In genomic region chr5:139271994-139272554, GRCm38 (mm10) we compare ENCODE assay signal across 17 mouse cellular contexts. TPM values are rescaled to one million over a fixed set of nuclear protein-coding genes. Genes with fewer than 3 reads are reported as not detected.
DNase-seq lines count a peak whose midpoint lies in the region; ATAC-seq and TF ChIP-seq lines count a peak whose summit lies in the region.
"Had no signal": no experiment of that assay in that cellular context is flagged by ENCODE, and none has a peak within 500 bp of the region (broad histone marks: within the 10 kb centered on the region; RNA-seq: fewer than 3 reads in every experiment).

No protein-coding gene starts in this region.

- no peaks in the 10 kb centered on the region for H3K9me3 ChIP-seq in forebrain, embryonic 10.5 days
- no peaks in the 10 kb centered on the region for H3K9me3 ChIP-seq in forebrain, postnatal 0 days (ENCODE audit: low read length)
- H3K9me3 ChIP-seq in lung, embryonic 14.5 days (ENCODE audit: low read depth, low read length), result no peaks in the 10 kb centered on the region
- no peaks in the 10 kb centered on the region for H3K9me3 ChIP-seq in limb, embryonic 13.5 days
- H3K9me3 ChIP-seq: hindbrain, embryonic 15.5 days; limb, embryonic 12.5 days; stomach, embryonic 15.5 days had no signal

- 62% methylated on average over 8 of the region's 8 CpGs for WGBS in forebrain, embryonic 10.5 days
- 61% methylated on average over 8 of the region's 8 CpGs for WGBS in forebrain, postnatal 0 days
- WGBS in lung, embryonic 14.5 days, result 46% methylated on average over 8 of the region's 8 CpGs
- 49% methylated on average over 8 of the region's 8 CpGs for WGBS in limb, embryonic 13.5 days

- no peak for DNase-seq in forebrain, embryonic 10.5 days (ENCODE audit: extremely low spot score, low spot score)
- no peak for DNase-seq in forebrain, postnatal 0 days
- no peak for DNase-seq in lung, embryonic 14.5 days
- DNase-seq in lung, adult 18-20 months, result no peak
- DNase-seq in adrenal gland, postnatal 14 days, result peak; percentile 42
- DNase-seq in spleen, adult 12 weeks (ENCODE audit: low spot score), result no peak
- DNase-seq: B cell, adult 2 months; cerebellum, adult 11-12 months; gastrocnemius, postnatal 14 days; heart, adult 2 months; thymus, adult 2 months had no signal

- peaks cover 26% of the 10 kb centered on the region for H3K4me1 ChIP-seq in forebrain, embryonic 10.5 days
- H3K4me1 ChIP-seq in forebrain, postnatal 0 days (ENCODE audit: insufficient read depth), result no peaks in the 10 kb centered on the region
- peaks cover 13% of the 10 kb centered on the region for H3K4me1 ChIP-seq in lung, embryonic 14.5 days (ENCODE audit: insufficient read depth)
- no peaks in the 10 kb centered on the region for H3K4me1 ChIP-seq in limb, embryonic 13.5 days
- H3K4me1 ChIP-seq: hindbrain, embryonic 15.5 days had no signal

- H3K27me3 ChIP-seq in forebrain, embryonic 10.5 days (ENCODE audit: poor library complexity, severe bottlenecking), result no peaks in the 10 kb centered on the region
- no peaks in the 10 kb centered on the region for H3K27me3 ChIP-seq in forebrain, postnatal 0 days (ENCODE audit: insufficient read depth, low read length)
- no peaks in the 10 kb centered on the region for H3K27me3 ChIP-seq in lung, embryonic 14.5 days (ENCODE audit: insufficient read depth, low read length)
- H3K27me3 ChIP-seq in limb, embryonic 13.5 days, result no peaks in the 10 kb centered on the region
- H3K27me3 ChIP-seq: hindbrain, embryonic 15.5 days; limb, embryonic 12.5 days; stomach, embryonic 15.5 days had no signal

- peak overlapping the region; percentile 40; the same call in 1 of the 2 replicates for H3K27ac ChIP-seq in forebrain, embryonic 10.5 days
- no peak overlapping the region for H3K27ac ChIP-seq in forebrain, postnatal 0 days (ENCODE audit: low read depth, low read length)
- peak overlapping the region; percentile 78 for H3K27ac ChIP-seq in lung, embryonic 14.5 days (ENCODE audit: low read depth)
- H3K27ac ChIP-seq in limb, embryonic 13.5 days, result no peak overlapping the region
- H3K27ac ChIP-seq: heart, adult 2 months; hindbrain, embryonic 15.5 days; limb, embryonic 12.5 days had no signal

- ATAC-seq in forebrain, postnatal 0 days, result no peak
- ATAC-seq in lung, embryonic 14.5 days (ENCODE audit: insufficient read depth), result no peak
- 0 out of 2 replicates have a peak, but pooled peaks have one; percentile 20 for ATAC-seq in limb, embryonic 13.5 days (ENCODE audit: low FRiP score, low read depth)
- ATAC-seq: intestine, postnatal 0 days had no signal

- TF ChIP-seq CTCF in forebrain, postnatal 0 days (IDR thresholded peaks at IDR 0.05; ENCODE audit: low read depth), result no peak
- TF ChIP-seq CTCF in lung, embryonic 14.5 days (IDR thresholded peaks at IDR 0.05; ENCODE audit: low read depth), result no peak

- no peak overlapping the region for H3K4me3 ChIP-seq in forebrain, embryonic 10.5 days
- no peak overlapping the region for H3K4me3 ChIP-seq in forebrain, postnatal 0 days (ENCODE audit: low read depth, low read length)
- H3K4me3 ChIP-seq in lung, embryonic 14.5 days (ENCODE audit: low read depth, low read length), result no peak overlapping the region
- no peak overlapping the region for H3K4me3 ChIP-seq in limb, embryonic 13.5 days
- H3K4me3 ChIP-seq: heart, adult 2 months; hindbrain, embryonic 15.5 days; left cerebral cortex, adult 2 months; limb, embryonic 12.5 days; stomach, embryonic 15.5 days had no signal

- H3K36me3 ChIP-seq in forebrain, embryonic 10.5 days (replicated peaks), result peaks cover 34% of the 10 kb centered on the region
- peaks cover 23% of the 10 kb centered on the region for H3K36me3 ChIP-seq in forebrain, postnatal 0 days (ENCODE audit: insufficient read depth)
- H3K36me3 ChIP-seq in lung, embryonic 14.5 days (ENCODE audit: insufficient read depth), result peaks cover 24% of the 10 kb centered on the region
- peaks cover 27% of the 10 kb centered on the region for H3K36me3 ChIP-seq in limb, embryonic 13.5 days

- H3K4me2 ChIP-seq in forebrain, postnatal 0 days (ENCODE audit: low read depth), result no peak overlapping the region
- 0 out of 2 replicates have a peak overlapping the region, but pooled peaks have one; percentile 4 for H3K4me2 ChIP-seq in lung, embryonic 14.5 days
- H3K4me2 ChIP-seq in limb, embryonic 13.5 days (replicated peaks), result no peak overlapping the region
- H3K4me2 ChIP-seq: hindbrain, embryonic 15.5 days; limb, embryonic 12.5 days; stomach, embryonic 15.5 days had no signal

- H3K9ac ChIP-seq in forebrain, postnatal 0 days, result no peak overlapping the region
- no peak overlapping the region for H3K9ac ChIP-seq in lung, embryonic 14.5 days
- no peak overlapping the region for H3K9ac ChIP-seq in limb, embryonic 13.5 days
- H3K9ac ChIP-seq: hindbrain, embryonic 15.5 days; limb, embryonic 12.5 days; stomach, embryonic 15.5 days had no signal

RNA-seq across cellular contexts. Expression of gene Get4, which starts 19.9 kb away (rescaled TPM):
- 187 and 188 TPM in 2 replicates for polyA plus RNA-seq in forebrain, embryonic 10.5 days (2016; fragmentation: Nextera tagmentation; extraction: Ambion mirVana)
- 46.2 and 48.8 TPM in 2 replicates for total RNA-seq in forebrain, postnatal 0 days (2014; rRNA removed)
- 139 and 156 TPM in 2 replicates for polyA plus RNA-seq in forebrain, postnatal 0 days (2015; fragmentation: Nextera tagmentation; extraction: Ambion mirVana)
- 183 and 185 TPM in 2 replicates for polyA plus RNA-seq in lung, embryonic 14.5 days (2014; fragmentation: Nextera tagmentation; extraction: Ambion mirVana)
- 62.4 and 73.8 TPM in 2 replicates for total RNA-seq in adrenal gland, postnatal 14 days (2021)
- 155 and 165 TPM in 2 replicates for polyA plus RNA-seq in limb, embryonic 13.5 days (2015; fragmentation: Nextera tagmentation; extraction: Ambion mirVana)

RNA-seq across cellular contexts. Expression of gene Adap1, which starts 53.3 kb away (rescaled TPM):
- 0.27 and 0.49 TPM in 2 replicates for polyA plus RNA-seq in forebrain, embryonic 10.5 days (2016; fragmentation: Nextera tagmentation; extraction: Ambion mirVana)
- 188 and 200 TPM in 2 replicates for total RNA-seq in forebrain, postnatal 0 days (2014; rRNA removed)
- polyA plus RNA-seq in forebrain, postnatal 0 days (2015; fragmentation: Nextera tagmentation; extraction: Ambion mirVana), result 114 and 128 TPM in 2 replicates
- polyA plus RNA-seq in lung, embryonic 14.5 days (2014; fragmentation: Nextera tagmentation; extraction: Ambion mirVana), result 3.6 and 4.0 TPM in 2 replicates
- 4.5 and 6.8 TPM in 2 replicates for total RNA-seq in adrenal gland, postnatal 14 days (2021)
- polyA plus RNA-seq in limb, embryonic 13.5 days (2015; fragmentation: Nextera tagmentation; extraction: Ambion mirVana), result 0.94 and 1.2 TPM in 2 replicates

Comparison
In these comparisons a context has a peak if more than half of its experiments do, and no peak if none do; other contexts are left out.
1. H3K27ac ChIP-seq: peak in forebrain, embryonic 10.5 days (single experiment) and lung, embryonic 14.5 days (single experiment); none in forebrain, postnatal 0 days (single experiment) and limb, embryonic 13.5 days (single experiment).
2. RNA of gene Adap1, which starts 53.3 kb away (polyA plus RNA-seq): 114 to 128 TPM in forebrain, postnatal 0 days; 3.6 to 4.0 TPM in lung, embryonic 14.5 days, 0.94 to 1.2 TPM in limb, embryonic 13.5 days and 0.27 to 0.49 TPM in forebrain, embryonic 10.5 days; every median in the first group is over 10 times any median in the second.